Mouse (Mus musculus) small intestine, adult 2 months (tissue): ENCODE results near the gene Tom1l2.

Experiments used
- CTCF ChIP-seq: fragments of 200-500 bp; IDR thresholded peaks from 2 replicates; pipeline ENCODE4 v1.5.1; 2012; ENCODE audit warnings: low read depth, mild to moderate bottlenecking, control low read depth, inconsistent platforms, low read length, moderate library complexity, mixed read lengths; ENCODE audit not compliant: insufficient replicate concordance, insufficient read length; ENCODE audit errors: extremely low read depth
- POLR2A ChIP-seq: fragments of 200-500 bp; IDR thresholded peaks from 2 replicates; pipeline ENCODE4 v1.6.1; 2012; ENCODE audit warnings: low read depth, mild to moderate bottlenecking, control low read depth, inconsistent platforms, low read length, moderate library complexity

DNA sequence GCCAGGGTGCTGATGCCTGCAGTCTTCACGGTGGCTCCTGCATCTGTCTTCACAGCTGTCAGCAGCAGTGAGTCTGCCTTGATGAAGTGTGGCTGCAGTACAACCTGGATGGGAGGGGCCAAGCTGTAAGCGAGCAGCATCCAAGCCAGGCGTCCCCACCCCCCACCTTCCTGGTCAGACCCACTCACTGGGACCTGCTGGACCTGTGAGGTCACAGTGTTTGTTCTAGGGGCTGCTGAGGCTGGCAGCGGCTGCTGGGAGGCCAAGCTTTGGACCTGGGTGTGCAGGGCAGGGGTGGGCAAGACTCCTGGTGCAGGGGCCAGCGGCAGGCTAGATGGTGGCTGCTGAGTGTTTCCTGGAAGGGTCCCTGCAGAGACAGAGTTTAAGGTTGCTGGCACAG is 146.5 kb downstream of the Tom1l2 start:
- no peak for TF ChIP-seq CTCF
- no peak for TF ChIP-seq POLR2A
